Mouse (Mus musculus) embryo, embryonic 11 days (tissue): ENCODE measurements at regions not wholly inside any gene's neighbourhood (a gene's known extent, or its start where the extent isn't known, plus 50 kb on each side); places are given as distances from the start of the nearest gene placed in this dataset.

Experiments used
- DNase-seq: peaks from one replicate; pipeline ENCODE4 v3.0.0-alpha.2; 2015

DNA sequence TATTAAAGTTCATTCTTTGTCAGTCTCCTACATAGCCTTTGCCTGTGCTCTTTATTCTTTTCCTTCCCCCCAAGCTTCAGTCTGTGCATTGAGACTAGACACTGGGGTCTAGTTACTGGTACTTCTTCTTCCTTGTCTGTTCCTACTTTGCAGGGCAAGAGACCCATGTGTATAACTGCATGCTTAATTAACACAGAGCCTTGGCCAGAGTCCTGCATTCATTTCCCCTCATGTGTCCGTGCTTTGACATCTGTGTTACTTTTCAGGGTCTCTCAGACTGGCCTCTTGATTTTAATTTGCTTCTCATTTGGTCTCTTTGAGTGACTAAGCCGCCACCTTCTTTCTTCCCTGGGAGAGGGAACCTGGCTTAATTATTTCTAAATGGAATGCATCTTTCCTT, 208.4 kb upstream of the Ldb2 start:
- DNase-seq = no peak

DNA sequence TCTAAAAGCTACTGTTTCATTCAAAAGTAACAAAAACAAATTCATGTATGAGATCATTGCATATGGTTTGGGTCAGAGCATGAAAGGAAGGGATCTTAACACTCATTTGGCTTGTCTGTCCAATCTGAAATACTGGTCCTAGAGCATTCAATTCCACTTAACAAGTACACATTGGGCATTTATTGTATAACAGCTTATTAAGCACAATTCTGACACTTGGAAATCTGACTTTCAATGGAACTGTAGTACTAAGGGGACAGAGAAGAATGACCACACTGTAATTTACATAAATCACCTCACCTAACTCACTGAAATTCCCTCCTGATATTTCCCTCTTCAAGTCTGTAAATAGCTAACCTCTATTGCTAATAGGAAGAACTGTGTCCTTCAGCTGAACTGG, 201.5 kb upstream of the Ldb2 start:
- DNase-seq = no peak

DNA sequence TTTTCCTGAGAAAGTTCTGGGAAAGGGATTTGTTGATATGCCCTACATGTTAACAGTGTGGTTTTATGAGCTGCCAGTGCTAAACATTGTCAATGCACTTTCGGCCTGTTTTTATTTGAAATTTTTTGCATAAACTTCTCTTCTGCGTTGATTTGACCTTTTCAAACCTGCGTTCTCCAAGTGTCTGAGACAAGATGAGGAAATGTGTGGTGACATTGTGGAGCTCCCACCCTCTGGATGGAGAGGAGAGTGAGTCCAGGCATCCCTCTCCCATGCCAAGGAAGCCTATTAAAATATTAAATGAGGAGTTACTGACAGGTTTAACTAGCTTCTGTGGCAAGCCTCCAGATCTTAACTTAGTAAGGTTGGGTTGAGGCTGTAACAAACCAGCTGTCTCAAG, 199.6 kb upstream of the Ldb2 start:
- no peak for DNase-seq

DNA sequence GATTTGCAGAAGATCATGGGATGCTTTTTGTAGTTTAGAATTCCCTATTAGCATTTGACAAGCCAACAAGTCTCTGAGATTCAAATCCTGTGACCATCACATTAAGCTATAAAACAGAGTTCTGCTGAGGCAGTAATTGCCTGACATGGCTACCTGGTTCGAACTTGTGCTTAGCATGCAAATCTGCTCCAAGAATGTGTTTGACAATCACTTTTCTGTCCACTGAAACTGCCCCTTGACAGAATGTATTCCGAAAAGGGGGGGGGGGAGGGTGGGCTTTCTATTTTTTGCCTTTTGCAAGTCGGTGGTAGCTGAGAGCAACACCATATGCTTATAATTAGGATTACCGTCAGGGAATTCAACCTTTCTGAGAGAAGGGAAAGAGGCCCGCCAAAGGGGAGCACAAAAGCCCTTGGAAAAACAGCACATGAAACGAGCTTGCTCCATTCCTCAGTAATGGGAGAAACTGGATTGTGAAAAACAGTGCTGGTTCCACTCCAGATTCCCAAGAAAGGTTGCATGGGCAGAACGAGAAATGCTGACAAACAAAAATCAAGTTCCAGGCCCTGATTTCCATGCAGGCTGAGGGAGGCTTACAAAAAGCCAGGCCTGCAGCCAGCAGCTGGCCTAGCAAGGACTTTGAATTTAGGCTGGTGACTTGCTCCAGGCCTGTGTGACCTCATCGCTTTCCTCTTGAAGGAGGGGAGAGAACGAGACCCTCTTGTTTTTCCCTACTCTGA, 176.1 kb upstream of the Ldb2 start:
- peak; percentile 76 for DNase-seq

DNA sequence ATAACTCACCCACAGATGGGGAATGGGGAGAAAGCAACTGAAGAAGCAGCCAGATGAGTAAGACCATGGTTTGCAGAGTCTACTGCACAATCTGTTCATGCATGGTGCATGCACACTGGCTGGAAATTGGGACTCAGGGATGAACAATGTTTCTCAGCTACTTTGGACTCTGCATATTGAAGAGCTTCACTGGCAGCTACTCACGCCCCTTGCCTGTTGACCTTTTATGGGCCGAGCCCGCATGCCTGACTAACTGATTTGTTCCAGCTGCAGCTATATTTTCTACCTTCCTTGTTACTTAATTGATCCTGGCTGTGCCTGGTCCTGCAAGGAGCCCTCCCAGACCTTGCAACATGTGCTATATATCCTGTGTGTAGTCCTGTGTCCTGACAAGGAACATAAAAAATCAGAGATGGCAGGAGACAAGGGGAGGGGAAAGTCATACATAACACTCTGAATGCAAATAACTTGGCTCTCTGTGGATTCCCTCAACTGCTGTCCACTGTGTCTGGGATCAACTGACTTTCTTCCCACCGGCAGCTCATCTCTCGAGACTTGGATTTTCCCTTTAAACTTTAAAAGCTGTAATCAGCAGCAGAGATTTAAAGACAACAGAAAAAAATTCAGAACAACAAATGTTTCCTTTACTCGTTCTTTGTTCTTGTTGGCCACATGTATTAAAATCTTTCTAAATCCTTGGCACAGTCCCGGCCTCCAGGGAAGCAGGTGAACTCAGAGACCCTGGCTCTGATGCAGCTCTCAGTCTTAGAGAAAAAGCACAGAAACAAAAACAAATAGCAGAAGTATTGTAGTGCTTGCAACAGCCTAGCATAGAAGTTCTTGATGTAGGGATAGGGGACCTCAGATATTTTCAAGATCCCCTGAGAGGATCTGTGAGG, 143.8 kb upstream of the Ldb2 start:
- peak; percentile 88 for DNase-seq

DNA sequence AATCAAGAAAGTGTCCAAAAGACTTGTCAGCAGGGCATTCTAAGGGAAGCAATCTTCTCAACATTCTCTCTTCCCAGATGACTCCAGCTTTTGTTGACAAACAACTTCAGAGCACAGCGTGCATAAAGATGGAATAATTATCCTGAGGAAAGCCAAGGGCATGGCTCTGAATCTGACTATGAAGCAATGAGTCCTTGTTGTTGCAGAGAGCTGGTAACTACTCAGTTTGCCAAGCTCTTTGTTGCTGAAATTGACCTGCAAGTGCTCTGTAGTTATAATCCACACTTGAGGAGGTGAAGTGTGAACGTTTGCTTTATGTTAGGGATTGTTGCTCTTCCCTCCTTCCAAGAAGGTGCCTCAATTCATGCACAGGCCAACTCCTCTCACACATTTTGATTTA, 143.1 kb upstream of the Ldb2 start:
- no peak for DNase-seq

DNA sequence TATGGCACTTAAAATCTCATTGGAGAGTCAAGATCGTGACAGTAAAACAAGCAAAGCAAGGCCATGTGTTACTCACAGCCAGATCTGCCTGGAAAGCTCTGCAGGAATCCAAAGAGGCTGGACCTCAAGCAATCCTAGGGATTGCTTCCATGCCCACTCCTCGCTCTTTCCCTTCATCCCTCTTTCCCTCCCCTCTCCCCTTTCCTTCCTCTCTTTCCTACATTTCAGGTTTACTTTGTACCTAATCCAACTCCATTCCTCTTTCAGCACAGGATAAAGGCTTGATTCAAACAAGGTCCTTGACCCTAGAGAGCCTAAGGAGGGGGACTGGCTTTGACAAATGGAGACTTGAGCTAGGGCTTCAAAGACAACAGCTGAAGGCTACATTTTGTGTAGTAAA, 126.0 kb upstream of the Ldb2 start:
- DNase-seq = no peak

DNA sequence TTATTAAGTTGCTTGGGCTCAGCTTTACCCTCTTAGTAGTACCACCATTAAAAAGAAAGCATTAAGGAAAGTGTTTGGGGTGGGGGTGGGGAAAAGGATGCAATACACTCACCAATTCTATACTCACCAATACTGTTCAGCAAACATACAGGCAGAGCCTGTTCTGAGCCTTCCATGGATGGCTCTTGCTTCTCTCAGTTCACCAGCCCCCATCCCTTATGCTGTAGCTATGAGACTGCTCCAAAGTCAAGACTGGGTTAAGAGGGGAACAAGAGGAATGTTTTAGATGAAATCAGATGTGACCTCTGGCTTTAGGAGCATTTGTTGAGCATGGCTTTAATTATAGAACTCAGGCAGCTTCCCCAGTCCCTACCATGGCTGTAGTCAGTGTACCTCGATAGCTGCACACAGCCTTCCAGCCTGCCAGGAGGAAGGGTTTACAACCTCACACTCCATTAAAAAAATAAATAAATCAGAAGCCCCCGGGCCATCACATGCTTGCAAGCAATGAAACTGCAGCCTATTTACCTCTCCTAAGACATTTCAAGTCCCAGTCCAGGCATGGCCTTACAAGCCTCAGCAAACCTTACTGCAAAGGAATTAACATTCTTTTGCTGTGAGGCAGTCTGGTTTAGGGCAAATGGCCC, 122.8 kb upstream of the Ldb2 start:
- peak; percentile 76 for DNase-seq

DNA sequence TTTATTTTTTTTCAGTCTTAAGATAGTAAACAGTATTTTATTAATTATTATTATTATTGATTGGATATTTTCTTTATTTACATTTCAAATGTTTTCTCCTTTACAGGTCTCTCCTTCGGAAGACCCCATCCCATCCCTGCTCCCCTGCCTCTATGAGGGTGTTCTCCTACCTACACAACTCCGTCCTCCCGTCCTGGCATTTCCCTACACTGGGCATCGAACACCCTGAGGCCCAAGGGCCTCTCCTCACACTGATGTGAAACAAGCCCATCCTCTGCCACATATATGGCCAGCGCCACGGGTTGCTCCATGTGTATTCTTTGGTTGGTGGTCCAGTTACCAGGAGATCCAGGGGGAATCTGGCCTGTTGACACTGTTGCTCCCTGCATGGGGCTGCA, 118.3 kb upstream of the Ldb2 start:
- DNase-seq = no peak

DNA sequence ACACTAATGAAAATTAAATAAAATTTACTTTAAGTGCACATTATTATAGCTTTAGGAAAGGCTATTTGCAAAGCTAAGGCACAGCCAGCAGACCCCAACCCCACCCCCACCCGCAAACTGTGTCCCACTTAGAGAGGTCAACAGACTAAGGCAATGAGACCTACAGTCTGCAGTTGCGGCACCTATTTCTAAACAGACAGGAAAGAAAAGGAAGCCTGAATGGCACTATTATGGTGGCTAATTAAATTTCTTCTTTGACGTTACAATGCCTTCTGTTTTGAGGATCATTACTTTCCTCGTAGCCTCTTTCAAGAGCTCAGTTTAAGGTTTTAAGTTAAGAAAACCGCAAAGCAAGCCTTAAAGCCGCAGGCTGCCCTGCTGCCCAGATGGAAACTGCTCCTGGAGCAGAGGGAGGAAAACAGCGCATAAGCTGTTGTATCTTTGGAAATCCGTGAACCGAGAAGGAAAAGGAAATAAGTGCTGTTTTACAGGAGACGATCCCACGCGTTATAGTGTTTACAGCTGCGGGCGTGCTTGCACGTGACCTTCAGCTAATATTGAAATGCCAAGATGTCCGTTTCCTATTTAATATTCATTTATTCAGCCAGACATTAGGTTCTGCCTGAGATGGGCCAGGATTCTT, 117.8 kb upstream of the Ldb2 start:
- peak; percentile 23 for DNase-seq

DNA sequence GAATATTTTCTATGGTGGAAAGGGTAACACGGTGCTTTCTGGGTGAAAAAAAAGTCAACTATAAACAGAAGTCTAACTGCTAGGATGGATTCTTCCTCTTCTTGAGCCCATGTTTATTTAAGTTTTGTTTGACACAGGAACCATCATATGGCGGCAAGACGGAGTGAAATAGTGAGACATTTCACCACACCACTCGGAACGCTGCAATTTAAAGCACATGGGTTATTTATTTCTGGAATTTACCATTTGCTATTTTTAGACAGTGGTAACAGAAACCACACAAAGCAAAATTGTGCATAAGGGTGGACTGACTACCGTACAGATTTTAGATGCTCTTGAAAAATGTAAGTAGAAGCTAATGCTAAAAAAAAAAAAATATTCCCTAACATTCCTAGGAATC, 103.1 kb upstream of the Ldb2 start:
- no peak for DNase-seq

DNA sequence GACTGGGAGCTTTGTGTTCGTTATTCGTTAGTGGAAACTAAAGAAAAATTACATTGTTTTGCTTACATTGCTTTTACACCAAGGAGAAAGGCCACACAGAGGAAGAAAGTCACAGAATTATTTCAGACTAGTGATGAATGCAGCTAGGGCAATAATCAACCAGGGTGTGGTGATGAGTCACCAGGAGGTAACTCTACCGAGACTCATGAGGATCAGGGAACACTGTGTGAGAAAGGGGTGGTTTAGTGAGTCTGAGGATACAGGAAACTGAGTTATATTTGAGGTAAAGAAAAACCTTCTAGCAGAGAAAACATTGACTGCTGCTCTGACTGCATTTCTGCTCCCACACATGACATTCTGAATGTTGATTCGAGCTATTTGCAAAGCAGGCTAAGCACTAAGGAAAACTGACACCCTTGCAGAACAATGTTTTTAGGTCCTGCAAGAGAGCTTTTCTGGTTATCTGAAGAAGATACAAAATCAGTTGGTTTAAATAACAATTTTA, 87.1 kb upstream of the Ldb2 start:
- no peak for DNase-seq

DNA sequence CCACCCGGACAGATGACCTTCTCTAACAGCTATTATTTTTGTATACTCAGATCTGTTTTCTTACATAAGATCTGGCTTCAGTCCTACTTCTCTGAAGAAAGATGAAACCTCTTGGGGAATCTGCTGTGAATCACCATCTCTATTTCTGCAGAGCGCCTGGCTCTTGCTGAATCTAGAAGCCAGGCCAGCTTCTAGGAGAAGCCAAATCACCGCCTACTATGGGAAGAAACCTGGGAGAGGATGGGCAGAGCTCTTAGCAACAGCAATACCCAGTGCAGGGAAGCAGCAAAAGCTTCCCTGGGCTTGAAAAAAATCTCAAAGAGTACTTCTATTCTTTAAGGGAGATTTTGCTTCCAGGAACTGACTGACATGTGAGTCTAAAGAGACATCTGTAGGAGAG, 77.5 kb upstream of the Ldb2 start:
- DNase-seq = no peak

DNA sequence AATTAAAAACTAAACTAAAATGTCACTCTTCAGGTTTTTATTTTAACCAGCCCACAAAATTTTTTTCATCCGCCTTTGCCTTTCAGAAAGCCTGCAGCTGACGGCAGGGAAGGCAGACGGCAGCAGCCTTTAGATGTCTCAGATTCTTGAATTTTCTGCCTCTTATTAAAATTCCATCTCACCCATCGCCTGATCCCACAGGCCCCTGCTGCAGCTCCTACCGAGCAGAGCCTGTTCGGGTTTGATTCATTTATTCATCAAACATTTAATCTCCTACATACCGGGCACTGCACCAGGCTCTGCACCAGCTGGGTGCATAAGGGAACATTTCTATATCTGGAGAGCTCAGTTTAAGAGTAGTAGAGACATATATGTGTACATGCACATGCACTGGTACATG, 72.8 kb upstream of the Ldb2 start:
- no peak for DNase-seq

DNA sequence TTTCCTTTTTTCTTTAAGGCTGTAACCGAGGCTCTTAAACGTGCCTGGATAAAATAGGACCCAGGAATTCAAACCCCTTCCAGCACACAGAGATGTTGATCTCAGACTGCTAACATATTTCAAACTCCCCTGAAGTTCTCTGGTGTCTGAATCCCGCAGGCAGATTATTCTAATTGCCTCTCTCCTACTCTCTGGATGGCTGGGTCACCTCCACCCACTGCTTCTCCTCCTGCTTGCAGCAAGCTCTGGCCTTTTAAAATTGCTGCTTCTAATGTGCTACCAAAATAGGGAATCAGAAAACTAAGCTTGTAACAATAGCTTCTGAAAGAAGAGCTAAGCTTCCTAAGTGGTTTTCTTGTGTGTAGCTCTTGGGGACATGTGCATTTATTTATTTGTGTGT, 64.4 kb upstream of the Ldb2 start:
- DNase-seq = no peak

DNA sequence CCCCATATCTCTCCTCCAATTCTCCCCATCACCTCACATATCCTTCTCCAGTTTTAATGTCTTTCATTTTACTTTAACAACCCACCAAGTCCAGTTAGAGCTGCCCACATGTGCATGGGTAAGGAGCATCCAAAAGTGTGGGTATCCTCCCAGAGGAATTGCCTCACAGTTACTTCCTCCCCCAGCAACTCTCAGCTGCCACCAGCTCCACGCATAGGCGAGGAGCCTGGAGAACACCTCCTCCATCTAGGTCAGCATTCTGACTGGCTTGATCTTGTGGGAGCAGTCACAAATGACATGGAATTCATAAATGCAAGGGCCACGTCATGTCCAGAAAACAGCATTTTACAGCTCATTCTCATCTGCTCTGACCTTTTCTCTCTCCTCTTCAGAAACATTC, 63.9 kb upstream of the Ldb2 start:
- DNase-seq = no peak

DNA sequence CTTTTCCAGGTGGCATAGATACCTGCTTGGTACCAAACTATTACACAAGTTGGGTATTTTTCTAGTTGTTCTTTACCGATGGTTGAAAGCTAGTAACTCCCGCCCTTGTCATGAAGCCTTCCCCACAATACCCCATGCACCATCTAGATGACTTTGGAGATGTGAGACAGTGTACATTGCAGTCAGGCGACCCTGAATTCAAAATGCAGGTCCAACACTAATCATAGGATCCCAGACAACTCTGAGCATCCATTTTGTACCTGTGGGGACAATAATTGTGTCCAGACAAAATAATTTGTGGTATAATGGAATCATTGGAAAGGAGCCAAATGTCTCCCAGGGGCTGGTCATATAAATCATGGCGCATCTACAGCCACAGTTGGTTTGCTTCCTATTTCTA, 54.7 kb upstream of the Ldb2 start:
- no peak for DNase-seq
